Mouse (Mus musculus) brain, adult 10 weeks (tissue): ENCODE measurements around the gene Elp1. TPM values are rescaled to one million over a fixed set of nuclear protein-coding genes. Genes with fewer than 3 reads are reported as not detected.

Experiments
- polyA plus RNA-seq: library from polyadenylated mRNA; stranded (reverse); fragments of 350-450 nt; fragmentation: Illumina TruSeq; extraction: RNeasy Lipid Tissue Mini Kit (QIAGEN cat#74804); gene quantifications from one replicate; pipeline ENCODE4 v1.2.3, GENCODE M21; 2015; ENCODE audit warnings: low read depth, low replicate concordance

Elp1 gene
- 62.1 TPM for polyA plus RNA-seq

GRCm38 (mm10) chr4:56801907-56802668 is at the start of gene Elp1, which contains the start of gene Fam206a:
Elp1 (minus strand) TSS chr4:56802331.
Fam206a (plus strand) TSS chr4:56802345.

GRCm38 (mm10) chr4:56743363-56744195 is 58.6 kb downstream of the Elp1 start, which contains the start of gene Actl7a:
Actl7a (plus strand) TSS chr4:56743413.

GRCm38 (mm10) chr4:56741041-56741493 is 61.1 kb downstream of the Elp1 start, which contains the start of gene Actl7b:
Actl7b (minus strand) TSS chr4:56741443.

GRCm38 (mm10) chr4:56740020-56740485 is 62.1 kb downstream of the Elp1 start, which contains the start of gene Gm26657:
Gm26657 (plus strand) TSS chr4:56740070.

Other genes with a start within 250 kb of the Elp1 start
- not detected for gene Gm26657, start 62.3 kb downstream of the Elp1 start, polyA plus RNA-seq
- gene Actl7b, start 60.9 kb downstream of the Elp1 start, polyA plus RNA-seq, result not detected
- gene Actl7a, start 58.9 kb downstream of the Elp1 start, polyA plus RNA-seq, result not detected
- gene Fam206a, start within 50 bp of the Elp1 start, polyA plus RNA-seq, result 13.4 TPM
- 19.0 TPM for gene Ctnnal1, start 62.9 kb upstream of the Elp1 start, polyA plus RNA-seq
- 15.0 TPM for gene Tmem245, start 145.1 kb upstream of the Elp1 start, polyA plus RNA-seq
- gene Frrs1l, start 188.1 kb upstream of the Elp1 start, polyA plus RNA-seq, result 130 TPM